Mouse (Mus musculus): ENCODE data around the gene Tmem115.
A peak's percentile ranks its signal among the peaks of the same experiment; 100 is the strongest.

- TF ChIP-seq CTCF (IDR thresholded peaks at IDR 0.05; ENCODE audit: low read depth) (peak; percentile 100), EP300 (optimal IDR thresholded peaks at IDR 0.05) (no peak)
These were observed 19.3 kb upstream of the Tmem115 start for GRCm38 (mm10) chr9:107514303-107514955.
